Mouse (Mus musculus): Measurements from ENCODE around the gene G6pc2. TPM values are rescaled to one million over a fixed set of nuclear protein-coding genes. Genes with fewer than 3 reads are reported as not detected.

G6pc2 gene
- total RNA-seq, 2 experiments from 2014 or later, result not detected

DNA sequence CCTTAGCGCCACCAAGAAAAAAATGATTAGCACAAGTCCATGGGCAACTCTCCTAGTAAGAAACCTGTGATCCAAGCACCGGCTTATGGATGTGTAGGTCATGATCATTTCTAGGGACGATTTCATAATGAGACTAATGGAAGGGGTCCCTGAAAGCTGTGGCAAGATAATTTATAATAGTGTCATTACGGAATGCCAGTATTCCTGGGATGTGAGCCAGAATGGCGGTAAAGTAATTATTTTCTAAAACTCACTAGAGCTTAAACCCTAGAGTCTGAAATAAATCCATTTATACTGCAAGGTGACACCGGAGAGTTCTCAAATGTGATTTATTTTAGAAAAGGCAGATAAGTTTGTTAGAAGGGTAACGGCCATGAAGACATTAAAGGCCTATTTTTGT, 4.4 kb downstream of the G6pc2 start:
- Histone ChIP-seq H3K27ac (no peak overlapping the region), H3K4me3 (no peak overlapping the region)
- no peak for TF ChIP-seq CTCF (conservative IDR thresholded peaks at IDR 0.05)
- no peak for DNase-seq (ENCODE audit: low spot score in 2 of 2)

- no peak for DNase-seq (ENCODE audit: low spot score in 2 of 2)
- TF ChIP-seq CTCF (conservative IDR thresholded peaks at IDR 0.05), result no peak
- Histone ChIP-seq H3K27ac (no peak overlapping the region), H3K4me3 (no peak overlapping the region)
Observed at GRCm38 (mm10) chr2:69221868-69222416, 11.1 kb downstream of the G6pc2 start.

- no peak overlapping the region for H3K27ac ChIP-seq
- no peak overlapping the region for H3K4me3 ChIP-seq
- no peak for DNase-seq (ENCODE audit: low spot score in 2 of 2)
- TF ChIP-seq CTCF (conservative IDR thresholded peaks at IDR 0.05), result no peak
Observed at GRCm38 (mm10) chr2:69222815-69223214, 11.9 kb downstream of the G6pc2 start.

DNA sequence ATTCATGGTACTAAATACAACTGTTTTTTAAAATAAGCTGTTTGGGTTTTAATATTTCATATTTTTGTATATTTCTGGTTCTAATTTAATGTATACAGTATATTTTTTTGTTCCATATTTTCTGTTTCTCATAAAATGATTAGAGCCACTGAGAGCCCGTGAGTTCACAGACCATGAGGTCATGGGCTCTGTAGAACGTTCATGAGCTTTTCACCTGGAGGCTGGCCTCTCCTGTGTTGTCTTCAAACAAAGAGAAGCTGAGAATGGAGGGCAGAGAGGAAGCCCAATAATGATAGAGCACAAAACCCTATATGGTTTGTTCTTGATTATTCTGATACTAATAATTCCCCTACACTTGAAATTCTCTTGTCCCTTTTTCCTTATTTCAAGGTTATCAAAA, 13.9 kb downstream of the G6pc2 start:
- no peak overlapping the region for H3K4me3 ChIP-seq
- no peak for TF ChIP-seq CTCF (conservative IDR thresholded peaks at IDR 0.05)
- DNase-seq (ENCODE audit: low spot score in 2 of 2), result no peak
- H3K27ac ChIP-seq, result no peak overlapping the region

GRCm38 (mm10) chr2:69226876-69227275, 16.0 kb downstream of the G6pc2 start:
- no peak for TF ChIP-seq CTCF (conservative IDR thresholded peaks at IDR 0.05)

GRCm38 (mm10) chr2:69228635-69229034, 17.8 kb downstream of the G6pc2 start:
- no peak for DNase-seq (ENCODE audit: low spot score in 2 of 2)
- H3K4me3 ChIP-seq, result no peak overlapping the region
- H3K27ac ChIP-seq, result no peak overlapping the region
- no peak for TF ChIP-seq CTCF (conservative IDR thresholded peaks at IDR 0.05)

More at GRCm38 (mm10) chr2:69226876-69227275, 16.0 kb downstream of the G6pc2 start:
- H3K27ac ChIP-seq, result no peak overlapping the region
- DNase-seq (ENCODE audit: low spot score in 2 of 2), result no peak
- no peak overlapping the region for H3K4me3 ChIP-seq

- TF ChIP-seq CTCF (conservative IDR thresholded peaks at IDR 0.05), result no peak
- DNase-seq (ENCODE audit: low spot score in 2 of 2), result no peak
- no peak overlapping the region for H3K27ac ChIP-seq
- no peak overlapping the region for H3K4me3 ChIP-seq
Observed at GRCm38 (mm10) chr2:69230137-69230536, 19.3 kb downstream of the G6pc2 start.

DNA sequence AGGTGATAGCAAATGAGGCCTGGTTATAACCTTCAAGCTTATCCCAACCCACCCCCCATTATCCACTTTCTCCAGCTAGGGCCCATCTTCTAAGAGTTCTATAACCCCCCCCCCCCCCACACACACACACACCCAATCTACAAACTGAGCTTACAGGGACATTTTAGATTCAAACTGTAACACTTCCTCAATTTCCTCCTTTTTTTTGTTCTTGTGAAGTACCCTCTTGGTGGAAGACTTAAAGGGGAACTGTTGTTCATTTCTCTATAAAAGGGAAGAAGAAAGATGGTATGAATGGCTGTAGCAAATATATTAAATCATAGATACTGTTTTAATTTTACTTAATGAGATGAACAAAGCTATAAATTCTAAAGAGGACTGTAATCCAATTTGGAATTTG, 21.2 kb downstream of the G6pc2 start:
- no peak for TF ChIP-seq CTCF (conservative IDR thresholded peaks at IDR 0.05)
- no peak overlapping the region for H3K27ac ChIP-seq
- no peak for DNase-seq (ENCODE audit: low spot score in 2 of 2)
- H3K4me3 ChIP-seq, result no peak overlapping the region

GRCm38 (mm10) chr2:69234976-69235678, 24.3 kb downstream of the G6pc2 start:
- TF ChIP-seq CTCF (conservative IDR thresholded peaks at IDR 0.05), result no peak
- DNase-seq (ENCODE audit: low spot score in 2 of 2), result no peak
- no peak overlapping the region for H3K4me3 ChIP-seq
- no peak overlapping the region for H3K27ac ChIP-seq

GRCm38 (mm10) chr2:69239315-69239714, 28.4 kb downstream of the G6pc2 start:
- DNase-seq (ENCODE audit: low spot score in 2 of 2), result no peak
- no peak for TF ChIP-seq CTCF (conservative IDR thresholded peaks at IDR 0.05)
- Histone ChIP-seq H3K4me3 (no peak overlapping the region), H3K27ac (no peak overlapping the region)

- Histone ChIP-seq H3K27ac (no peak overlapping the region), H3K4me3 (no peak overlapping the region)
- DNase-seq (ENCODE audit: low spot score in 2 of 2), result no peak
- TF ChIP-seq CTCF (conservative IDR thresholded peaks at IDR 0.05), result no peak
Observed at GRCm38 (mm10) chr2:69244924-69245323, 34.1 kb downstream of the G6pc2 start.

DNA sequence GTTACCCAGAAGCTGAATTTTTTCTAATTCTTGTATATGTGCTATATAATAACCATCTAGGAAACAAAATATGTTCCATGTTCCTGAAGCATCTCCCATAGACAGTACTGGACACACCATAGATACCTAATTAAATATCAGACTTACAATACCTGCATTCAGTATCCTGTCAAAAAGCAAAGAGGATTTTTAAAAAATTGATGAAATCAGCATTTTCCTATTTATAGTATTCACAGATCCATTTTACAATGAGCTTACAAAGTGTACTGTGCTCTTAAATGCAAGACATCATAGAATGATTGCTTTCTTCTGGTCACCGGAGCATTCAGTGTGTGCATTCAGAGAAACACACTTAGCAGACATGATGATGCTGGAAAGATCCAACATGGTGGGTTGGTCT, 36.2 kb downstream of the G6pc2 start:
- TF ChIP-seq CTCF (conservative IDR thresholded peaks at IDR 0.05), result no peak

GRCm38 (mm10) chr2:69248221-69248755, 37.4 kb downstream of the G6pc2 start:
- no peak for DNase-seq (ENCODE audit: low spot score in 2 of 2)
- no peak for TF ChIP-seq CTCF (conservative IDR thresholded peaks at IDR 0.05)
- H3K4me3 ChIP-seq, result no peak overlapping the region
- H3K27ac ChIP-seq, result no peak overlapping the region

More for the DNA sequence above, 36.2 kb downstream of the G6pc2 start:
- no peak overlapping the region for H3K4me3 ChIP-seq
- no peak for DNase-seq (ENCODE audit: low spot score in 2 of 2)
- no peak overlapping the region for H3K27ac ChIP-seq

GRCm38 (mm10) chr2:69264069-69264618, 53.3 kb downstream of the G6pc2 start:
- Histone ChIP-seq H3K27ac (no peak overlapping the region), H3K4me3 (no peak overlapping the region)
- no peak for DNase-seq (ENCODE audit: low spot score in 2 of 2)
- TF ChIP-seq CTCF (conservative IDR thresholded peaks at IDR 0.05), result no peak
